Mouse (Mus musculus): ENCODE measurements at regions not wholly inside any gene's neighbourhood (a gene's known extent, or its start where the extent isn't known, plus 50 kb on each side); places are given as distances from the start of the nearest gene placed in this dataset.

GRCm38 (mm10) chr17:68916531-68916930, 90.1 kb downstream of the Tmem200c start:
- 88% methylated on average over 2 of the region's 2 CpGs for WGBS
- Histone ChIP-seq H3K27me3 (replicated peaks; ENCODE audit: low read depth, poor library complexity, severe bottlenecking) (no peaks in the 10 kb centered on the region), H3K27ac (replicated peaks) (no peak overlapping the region), H3K4me3 (no peak overlapping the region), H3K36me3 (replicated peaks) (no peaks in the 10 kb centered on the region), H3K9me3 (no peaks in the 10 kb centered on the region), H3K4me1 (no peaks in the 10 kb centered on the region)
- DNase-seq (ENCODE audit: low spot score) = no peak

DNA sequence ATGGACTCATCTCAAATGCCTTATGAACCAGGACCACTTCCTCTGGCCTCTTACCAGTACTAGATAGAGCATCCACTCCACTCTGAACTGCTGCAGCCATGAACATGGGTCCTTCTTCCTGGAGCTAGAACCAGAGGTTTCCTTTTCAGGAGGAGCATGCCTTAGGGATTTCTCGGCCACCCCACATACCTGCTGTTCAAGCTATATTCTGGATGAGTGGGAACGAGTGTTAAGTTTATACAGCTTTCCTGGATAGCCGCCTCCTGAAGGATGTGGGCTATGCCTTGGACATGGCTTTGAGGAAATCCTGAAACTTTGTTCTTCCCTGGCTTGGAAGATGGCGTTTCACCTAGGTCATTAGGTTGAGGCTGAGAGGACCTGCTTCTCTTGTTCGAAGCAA, 91.8 kb downstream of the Tmem200c start:
- H3K27me3 ChIP-seq (replicated peaks; ENCODE audit: low read depth, poor library complexity, severe bottlenecking) = no peaks in the 10 kb centered on the region
- H3K4me1 ChIP-seq = no peaks in the 10 kb centered on the region
- H3K36me3 ChIP-seq (replicated peaks) = no peaks in the 10 kb centered on the region
- no peak overlapping the region for H3K4me3 ChIP-seq
- H3K27ac ChIP-seq (replicated peaks) = no peak overlapping the region
- no peaks in the 10 kb centered on the region for H3K9me3 ChIP-seq
- no peak for DNase-seq (ENCODE audit: low spot score)
- WGBS = 87% methylated on average over 5 of the region's 5 CpGs

DNA sequence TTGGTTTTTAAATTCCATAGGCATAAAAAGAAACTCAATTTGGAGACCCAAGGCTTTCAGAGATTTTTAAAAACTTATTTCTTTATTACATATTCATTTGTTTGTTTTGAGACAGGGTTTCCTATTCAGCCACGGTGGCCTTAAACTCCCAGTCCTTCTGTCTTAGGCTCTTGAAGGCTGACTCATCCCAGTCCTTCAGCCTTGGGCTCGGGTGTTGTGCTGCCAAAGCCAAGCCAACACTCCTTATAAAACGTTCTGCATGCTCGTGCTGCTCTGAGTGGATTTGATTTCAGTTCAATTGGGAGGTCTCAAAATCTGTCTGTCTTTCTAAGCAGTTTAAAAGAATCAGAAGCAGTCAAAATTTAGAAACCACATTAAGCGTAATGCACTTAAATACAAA, 96.8 kb downstream of the Tmem200c start:
- DNase-seq (ENCODE audit: low spot score) = no peak
- no peaks in the 10 kb centered on the region for H3K9me3 ChIP-seq
- H3K4me1 ChIP-seq = peaks cover 5% of the 10 kb centered on the region
- 86% methylated on average over 5 of the region's 5 CpGs for WGBS
- H3K27ac ChIP-seq (replicated peaks) = no peak overlapping the region
- H3K27me3 ChIP-seq (replicated peaks; ENCODE audit: low read depth, poor library complexity, severe bottlenecking) = no peaks in the 10 kb centered on the region
- H3K4me3 ChIP-seq = no peak overlapping the region
- no peaks in the 10 kb centered on the region for H3K36me3 ChIP-seq (replicated peaks)

GRCm38 (mm10) chr17:68927418-68927817, 101.0 kb downstream of the Tmem200c start:
- no peaks in the 10 kb centered on the region for H3K27me3 ChIP-seq (replicated peaks; ENCODE audit: low read depth, poor library complexity, severe bottlenecking)
- 73% methylated on average over 6 of the region's 6 CpGs for WGBS
- DNase-seq (ENCODE audit: low spot score) = peak; percentile 13
- H3K4me1 ChIP-seq = peaks cover 5% of the 10 kb centered on the region
- no peak overlapping the region for H3K27ac ChIP-seq (replicated peaks)
- H3K36me3 ChIP-seq (replicated peaks) = no peaks in the 10 kb centered on the region
- no peaks in the 10 kb centered on the region for H3K9me3 ChIP-seq
- no peak overlapping the region for H3K4me3 ChIP-seq

GRCm38 (mm10) chr17:68928691-68929090, 102.3 kb downstream of the Tmem200c start:
- 83% methylated on average over 6 of the region's 6 CpGs for WGBS
- no peak overlapping the region for H3K27ac ChIP-seq (replicated peaks)
- DNase-seq (ENCODE audit: low spot score) = no peak
- no peaks in the 10 kb centered on the region for H3K36me3 ChIP-seq (replicated peaks)
- no peaks in the 10 kb centered on the region for H3K9me3 ChIP-seq
- no peak overlapping the region for H3K4me3 ChIP-seq
- peaks cover 5% of the 10 kb centered on the region for H3K4me1 ChIP-seq
- H3K27me3 ChIP-seq (replicated peaks; ENCODE audit: low read depth, poor library complexity, severe bottlenecking) = no peaks in the 10 kb centered on the region

DNA sequence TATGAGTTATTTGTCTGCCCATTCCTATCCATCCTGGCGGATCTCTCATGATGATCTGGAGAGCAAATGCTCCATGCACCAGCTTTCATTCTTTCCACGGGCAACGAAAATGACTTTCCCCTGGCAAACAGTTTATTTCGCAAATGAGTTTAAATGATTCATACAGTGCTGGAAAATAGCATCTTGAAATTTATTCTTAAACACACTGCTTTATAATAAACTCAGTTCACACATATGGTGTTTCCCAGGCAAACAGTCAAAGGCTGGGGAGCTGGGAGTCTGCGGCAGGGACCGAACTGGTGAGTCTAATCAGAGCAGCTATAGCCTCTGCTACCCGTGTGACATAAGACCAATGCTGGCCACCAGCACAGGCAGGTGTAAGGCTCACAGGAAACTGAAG, 106.8 kb downstream of the Tmem200c start:
- Histone ChIP-seq H3K4me1 (no peaks in the 10 kb centered on the region), H3K27me3 (replicated peaks; ENCODE audit: low read depth, poor library complexity, severe bottlenecking) (no peaks in the 10 kb centered on the region), H3K27ac (replicated peaks) (no peak overlapping the region), H3K36me3 (replicated peaks) (no peaks in the 10 kb centered on the region), H3K9me3 (no peaks in the 10 kb centered on the region), H3K4me3 (no peak overlapping the region)
- 92% methylated on average over 7 of the region's 7 CpGs for WGBS
- DNase-seq (ENCODE audit: low spot score) = no peak

- H3K27me3 ChIP-seq (replicated peaks; ENCODE audit: low read depth, poor library complexity, severe bottlenecking) = no peaks in the 10 kb centered on the region
- H3K27ac ChIP-seq (replicated peaks) = no peak overlapping the region
- no peak for DNase-seq (ENCODE audit: low spot score)
- 78% methylated on average over 10 of the region's 10 CpGs for WGBS
- no peak overlapping the region for H3K4me3 ChIP-seq
- H3K4me1 ChIP-seq = no peaks in the 10 kb centered on the region
- H3K36me3 ChIP-seq (replicated peaks) = no peaks in the 10 kb centered on the region
- H3K9me3 ChIP-seq = no peaks in the 10 kb centered on the region
These were observed 107.6 kb downstream of the Tmem200c start for GRCm38 (mm10) chr17:68934066-68934465.

GRCm38 (mm10) chr17:68936016-68936415, 109.6 kb downstream of the Tmem200c start:
- Histone ChIP-seq H3K27me3 (replicated peaks; ENCODE audit: low read depth, poor library complexity, severe bottlenecking) (no peaks in the 10 kb centered on the region), H3K4me1 (no peaks in the 10 kb centered on the region), H3K4me3 (no peak overlapping the region), H3K27ac (replicated peaks) (no peak overlapping the region), H3K36me3 (replicated peaks) (no peaks in the 10 kb centered on the region), H3K9me3 (no peaks in the 10 kb centered on the region)
- DNase-seq (ENCODE audit: low spot score) = no peak
- WGBS = 87% methylated on average over 4 of the region's 4 CpGs

DNA sequence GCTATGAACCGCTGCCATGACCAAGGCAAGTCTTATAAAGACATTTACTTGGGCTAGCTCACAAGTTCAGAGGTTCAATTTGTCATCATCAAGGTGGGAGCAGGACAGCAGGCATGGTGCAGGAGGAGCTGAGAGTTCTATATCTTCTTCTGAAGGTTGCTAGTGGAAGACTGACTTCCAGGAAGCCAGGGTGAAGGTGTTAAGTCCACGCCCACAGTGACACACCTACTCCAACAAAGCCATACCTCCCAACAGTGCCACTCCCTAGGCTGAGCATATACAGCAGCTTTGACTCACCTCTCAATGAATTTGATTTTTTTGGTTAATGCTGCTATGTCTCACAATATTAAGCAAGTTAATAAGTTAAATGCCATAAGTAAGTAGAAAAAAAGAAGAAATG, 119.2 kb upstream of the Epb41l3 start:
- H3K27ac ChIP-seq (replicated peaks) = no peak overlapping the region
- H3K9me3 ChIP-seq = no peaks in the 10 kb centered on the region
- no peaks in the 10 kb centered on the region for H3K27me3 ChIP-seq (replicated peaks; ENCODE audit: low read depth, poor library complexity, severe bottlenecking)
- no peak overlapping the region for H3K4me3 ChIP-seq
- DNase-seq (ENCODE audit: low spot score) = no peak
- H3K36me3 ChIP-seq (replicated peaks) = no peaks in the 10 kb centered on the region
- no peaks in the 10 kb centered on the region for H3K4me1 ChIP-seq
- 93% methylated on average over 2 of the region's 2 CpGs for WGBS

DNA sequence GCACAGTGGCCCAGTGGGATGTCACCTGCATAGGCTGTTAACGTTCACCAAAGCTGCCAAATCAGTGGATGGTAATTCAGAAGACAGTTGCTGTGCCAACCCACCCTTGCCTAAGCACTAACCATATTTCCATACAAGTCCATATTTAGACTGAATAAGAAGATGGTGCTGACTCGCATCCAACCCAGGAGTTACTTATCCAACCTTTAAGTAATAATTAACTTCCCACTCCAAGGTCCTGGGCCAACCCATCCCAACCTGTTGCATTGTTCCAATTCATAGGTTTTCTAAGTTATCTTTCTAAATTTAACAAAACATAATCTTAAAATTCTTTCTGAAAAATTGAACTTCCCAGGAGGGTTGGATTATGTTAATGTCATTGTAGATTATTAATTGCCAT, 114.3 kb upstream of the Epb41l3 start:
- Histone ChIP-seq H3K9me3 (no peaks in the 10 kb centered on the region), H3K4me3 (no peak overlapping the region), H3K27ac (replicated peaks) (no peak overlapping the region), H3K27me3 (replicated peaks; ENCODE audit: low read depth, poor library complexity, severe bottlenecking) (no peaks in the 10 kb centered on the region), H3K4me1 (no peaks in the 10 kb centered on the region), H3K36me3 (replicated peaks) (no peaks in the 10 kb centered on the region)
- WGBS = 87% methylated on average over 2 of the region's 2 CpGs
- DNase-seq (ENCODE audit: low spot score) = no peak

DNA sequence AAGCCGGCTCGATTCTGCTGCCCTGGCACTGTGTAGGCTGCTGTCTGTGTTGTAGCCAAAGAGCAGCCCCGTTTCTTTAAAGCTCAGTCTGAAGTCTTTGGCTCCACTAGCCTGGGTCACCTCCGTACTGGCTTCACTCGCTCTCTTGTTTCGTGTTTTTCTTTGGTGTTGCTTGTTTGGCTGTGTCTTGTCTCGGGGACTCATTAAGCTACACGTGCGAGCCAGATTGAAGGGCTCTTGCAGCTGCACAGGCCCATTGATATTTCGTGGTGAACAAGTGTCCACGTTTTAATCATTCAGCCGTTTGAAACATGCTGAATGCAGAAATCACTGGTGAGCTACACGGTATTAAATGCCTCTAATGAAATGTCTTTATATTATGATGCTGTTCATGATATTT, 99.9 kb upstream of the Epb41l3 start:
- H3K36me3 ChIP-seq (replicated peaks) = no peaks in the 10 kb centered on the region
- H3K9me3 ChIP-seq = no peaks in the 10 kb centered on the region
- DNase-seq (ENCODE audit: low spot score) = peak; percentile 10
- WGBS = 66% methylated on average over 13 of the region's 13 CpGs
- H3K27ac ChIP-seq (replicated peaks) = no peak overlapping the region
- H3K27me3 ChIP-seq (replicated peaks; ENCODE audit: low read depth, poor library complexity, severe bottlenecking) = no peaks in the 10 kb centered on the region
- H3K4me1 ChIP-seq = peaks cover 7% of the 10 kb centered on the region
- H3K4me3 ChIP-seq = no peak overlapping the region

DNA sequence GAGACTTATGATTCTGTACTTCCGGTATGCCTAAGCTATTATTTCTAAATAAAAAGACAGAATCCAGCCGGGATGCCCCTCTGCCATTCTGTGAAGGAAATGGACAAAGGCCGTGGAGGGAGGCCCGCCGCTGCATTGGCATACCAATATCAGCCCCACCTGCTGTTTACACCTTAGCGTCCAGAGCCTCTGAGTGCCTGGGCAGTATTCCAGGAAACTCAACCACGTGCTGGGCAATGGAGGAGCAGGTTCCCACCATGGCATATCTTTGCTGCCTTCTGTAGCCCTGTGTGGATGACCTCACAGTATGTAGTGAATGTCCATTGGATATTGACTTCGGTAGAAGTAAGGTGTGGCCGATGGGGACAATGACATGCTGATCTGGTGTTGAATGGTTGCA, 97.3 kb upstream of the Epb41l3 start:
- Histone ChIP-seq H3K36me3 (replicated peaks) (no peaks in the 10 kb centered on the region), H3K9me3 (no peaks in the 10 kb centered on the region), H3K4me3 (no peak overlapping the region), H3K27me3 (replicated peaks; ENCODE audit: low read depth, poor library complexity, severe bottlenecking) (no peaks in the 10 kb centered on the region), H3K4me1 (peaks cover 7% of the 10 kb centered on the region), H3K27ac (replicated peaks) (no peak overlapping the region)
- no peak for DNase-seq (ENCODE audit: low spot score)
- 87% methylated on average over 9 of the region's 9 CpGs for WGBS

DNA sequence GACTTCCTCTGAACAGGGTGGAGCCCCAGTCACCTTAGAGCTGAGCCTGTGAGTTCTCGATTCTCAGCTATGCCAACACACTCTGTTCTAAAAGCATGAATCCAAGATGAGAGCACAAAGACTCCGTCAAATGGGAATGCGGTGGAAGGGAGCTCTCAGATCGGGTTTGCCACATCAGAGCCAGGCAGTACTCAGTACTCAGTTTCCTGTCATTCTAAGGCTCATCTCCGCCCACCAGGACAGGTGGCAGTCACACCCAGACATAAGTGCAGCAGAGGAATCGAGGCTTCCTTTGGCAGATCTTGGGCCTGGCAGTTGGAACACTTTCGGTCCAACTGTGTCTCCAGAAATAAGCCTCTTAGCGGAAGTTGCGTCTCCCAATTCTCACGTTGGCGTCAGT, 94.4 kb upstream of the Epb41l3 start:
- WGBS = 90% methylated on average over 11 of the region's 11 CpGs
- H3K27ac ChIP-seq (replicated peaks) = no peak overlapping the region
- H3K27me3 ChIP-seq (replicated peaks; ENCODE audit: low read depth, poor library complexity, severe bottlenecking) = no peaks in the 10 kb centered on the region
- no peaks in the 10 kb centered on the region for H3K36me3 ChIP-seq (replicated peaks)
- DNase-seq (ENCODE audit: low spot score) = no peak
- no peaks in the 10 kb centered on the region for H3K4me1 ChIP-seq
- H3K4me3 ChIP-seq = no peak overlapping the region
- H3K9me3 ChIP-seq = no peaks in the 10 kb centered on the region

- H3K27me3 ChIP-seq (replicated peaks; ENCODE audit: low read depth, poor library complexity, severe bottlenecking) = no peaks in the 10 kb centered on the region
- H3K4me1 ChIP-seq = no peaks in the 10 kb centered on the region
- H3K9me3 ChIP-seq = no peaks in the 10 kb centered on the region
- WGBS = 90% methylated on average over 6 of the region's 6 CpGs
- H3K4me3 ChIP-seq = no peak overlapping the region
- no peak overlapping the region for H3K27ac ChIP-seq (replicated peaks)
- no peaks in the 10 kb centered on the region for H3K36me3 ChIP-seq (replicated peaks)
- DNase-seq (ENCODE audit: low spot score) = no peak
These were observed 93.4 kb upstream of the Epb41l3 start for GRCm38 (mm10) chr17:68982094-68982493.
